Mouse (Mus musculus) pancreas, adult 10 weeks (tissue): ENCODE results near the gene Ncoa6. TPM values are rescaled to one million over a fixed set of nuclear protein-coding genes. Genes with fewer than 3 reads are reported as not detected.

Experiments
- polyA plus RNA-seq: library from polyadenylated mRNA; stranded (reverse); fragments of 350-450 nt; fragmentation: Illumina TruSeq; extraction: RNeasy Lipid Tissue Mini Kit (QIAGEN cat#74804); gene quantifications from one replicate; pipeline ENCODE4 v1.2.3, GENCODE M21; 2015; ENCODE audit warnings: low read depth, low replicate concordance; ENCODE audit not compliant: insufficient read depth

The Ncoa6 gene
- polyA plus RNA-seq: 7.0 TPM

GRCm38 (mm10) chr2:155473570-155474088 is at the start of gene Ncoa6:
Gene Ncoa6 (minus strand): TSS chr2:155473894.

GRCm38 (mm10) chr2:155517455-155518423 is 44.0 kb upstream of the Ncoa6 start, which contains the start of the genes Acss2 and Ggt7:
Gene Acss2 (plus strand): TSS chr2:155517948.
Gene Ggt7 (minus strand): TSS chr2:155518237.

GRCm38 (mm10) chr2:155380261-155381059 is 93.2 kb downstream of the Ncoa6 start, which contains the start of gene Trp53inp2:
Gene Trp53inp2 (plus strand): TSS chr2:155381059.

GRCm38 (mm10) chr2:155356971-155357591 is 116.6 kb downstream of the Ncoa6 start, which contains the start of gene Pigu:
Gene Pigu (minus strand): TSS chr2:155357430.

Other genes starting within 250 kb of the Ncoa6 start
- 60.0 TPM for gene Dynlrb1, start 237.4 kb downstream of the Ncoa6 start, polyA plus RNA-seq
- 36.9 TPM for gene Map1lc3a, start 197.6 kb downstream of the Ncoa6 start, polyA plus RNA-seq
- gene Pigu, start 116.5 kb downstream of the Ncoa6 start, polyA plus RNA-seq: 7.3 TPM
- 34.1 TPM for gene Trp53inp2, start 92.8 kb downstream of the Ncoa6 start, polyA plus RNA-seq
- gene Acss2, start 44.1 kb upstream of the Ncoa6 start, polyA plus RNA-seq: 6.0 TPM
- gene Ggt7, start 44.3 kb upstream of the Ncoa6 start, polyA plus RNA-seq: 4.5 TPM
- gene Gss, start 118.9 kb upstream of the Ncoa6 start, polyA plus RNA-seq: 3.0 TPM
- not detected for gene Myh7b, start 137.3 kb upstream of the Ncoa6 start, polyA plus RNA-seq
- 34.8 TPM for gene Trpc4ap, start 218.5 kb upstream of the Ncoa6 start, polyA plus RNA-seq